Mouse (Mus musculus): Measurements from ENCODE around the gene Gprin1.
"Not testable (repeated sequence)": the region's sequence is repeated elsewhere in the genome, so short reads cannot be mapped to it uniquely, and the experiment has no call there.

Gprin1 gene

GRCm38 (mm10) chr13:54749864-54750411 lies at the start of gene Gprin1:
Gene Gprin1 (minus strand): TSS chr13:54749874.
- in situ Hi-C loops (cut with MboI) = no loop called here

- in situ Hi-C loops (cut with MboI) = no loop called here
Measured at GRCm38 (mm10) chr13:54798740-54799139, 49.1 kb upstream of the Gprin1 start.

GRCm38 (mm10) chr13:54797861-54798643 lies 48.4 kb upstream of the Gprin1 start:
- in situ Hi-C loops (cut with MboI) = no loop called here

- in situ Hi-C loops (cut with MboI) = no loop called here
Measured at GRCm38 (mm10) chr13:54797356-54797755, 47.7 kb upstream of the Gprin1 start.

- in situ Hi-C loops (cut with MboI) = no loop called here
Measured at GRCm38 (mm10) chr13:54794843-54795242, 45.2 kb upstream of the Gprin1 start.

GRCm38 (mm10) chr13:54794002-54794577 lies 44.4 kb upstream of the Gprin1 start:
- in situ Hi-C loops (cut with MboI) = no loop called here

GRCm38 (mm10) chr13:54792259-54793230 lies 42.9 kb upstream of the Gprin1 start:
- in situ Hi-C loops (cut with MboI) = no loop called here

- in situ Hi-C loops (cut with MboI) = no loop called here
Measured at GRCm38 (mm10) chr13:54789561-54790397, 40.1 kb upstream of the Gprin1 start.

GRCm38 (mm10) chr13:54788740-54789560 lies 39.3 kb upstream of the Gprin1 start, which contains the start of gene Tspan17:
Gene Tspan17 (plus strand): TSS chr13:54789377.
- in situ Hi-C loops (cut with MboI) = no loop called here

GRCm38 (mm10) chr13:54787591-54787990 lies 37.9 kb upstream of the Gprin1 start:
- in situ Hi-C loops (cut with MboI) = not testable (repeated sequence)

GRCm38 (mm10) chr13:54783698-54784097 lies 34.0 kb upstream of the Gprin1 start, which contains the start of gene Eif4e1b:
Gene Eif4e1b (plus strand): TSS chr13:54783998.
- in situ Hi-C loops (cut with MboI) = no loop called here

- in situ Hi-C loops (cut with MboI) = no loop called here
Measured at GRCm38 (mm10) chr13:54783235-54783634, 33.6 kb upstream of the Gprin1 start.

- in situ Hi-C loops (cut with MboI) = no loop called here
Measured at GRCm38 (mm10) chr13:54781086-54781485, 31.4 kb upstream of the Gprin1 start.

GRCm38 (mm10) chr13:54780592-54780991 lies 30.9 kb upstream of the Gprin1 start:
- in situ Hi-C loops (cut with MboI) = no loop called here

GRCm38 (mm10) chr13:54767012-54767411 lies 17.3 kb upstream of the Gprin1 start:
- in situ Hi-C loops (cut with MboI) = no loop called here

GRCm38 (mm10) chr13:54766192-54766768 lies 16.6 kb upstream of the Gprin1 start, which contains the start of gene Sncb:
Gene Sncb (minus strand): TSS chr13:54766595.
- in situ Hi-C loops (cut with MboI) = no loop called here

GRCm38 (mm10) chr13:54765281-54766191 lies 15.9 kb upstream of the Gprin1 start:
- in situ Hi-C loops (cut with MboI) = no loop called here

GRCm38 (mm10) chr13:54760906-54761305 lies 11.2 kb upstream of the Gprin1 start:
- in situ Hi-C loops (cut with MboI) = no loop called here

All from mature B cell (primary cell).